9 mouse cellular contexts compared by ENCODE assay signal in the genomic region with DNA sequence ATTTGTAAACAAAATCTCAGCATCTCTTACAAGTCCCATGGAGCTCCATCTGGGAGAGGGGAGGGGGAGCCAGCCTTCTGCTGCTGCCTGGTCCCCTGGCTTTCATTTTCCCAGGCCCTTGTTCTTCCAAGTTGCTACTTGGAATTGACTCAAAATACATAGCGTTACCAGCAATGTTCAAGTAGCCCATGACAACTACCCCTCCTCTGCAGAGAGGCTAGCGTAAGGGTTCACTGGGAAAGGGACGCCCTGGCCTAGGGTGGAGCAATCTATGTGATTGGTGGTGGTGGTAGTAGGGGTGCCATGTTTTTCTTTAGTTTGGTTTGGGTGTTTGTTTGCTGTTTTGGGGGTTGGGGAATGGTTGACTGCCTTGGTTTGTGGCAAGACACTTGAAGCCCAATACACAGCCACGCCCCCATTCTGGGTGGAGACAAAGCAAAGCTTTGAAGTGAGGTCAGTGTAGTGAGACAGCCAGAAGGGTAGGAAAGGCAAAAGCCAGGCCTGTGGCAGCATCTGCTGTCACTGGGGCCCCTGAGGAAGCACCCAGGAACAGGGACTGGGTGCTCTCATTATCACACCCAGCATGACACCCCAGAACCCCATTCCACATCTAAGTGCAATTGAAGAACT. TPM values are rescaled to one million over a fixed set of nuclear protein-coding genes. Genes with fewer than 3 reads are reported as not detected.
DNase-seq lines count a peak whose midpoint lies in the region; ATAC-seq lines count a peak whose summit lies in the region.
"Had no signal": no experiment of that assay in that cellular context is flagged by ENCODE, and none has a peak within 500 bp of the region (broad histone marks: within the 10 kb centered on the region; RNA-seq: fewer than 3 reads in every experiment).

No protein-coding gene starts in this region.

- H3K4me1 ChIP-seq in midbrain, embryonic 14.5 days (ENCODE audit: control insufficient read depth, insufficient read depth, low read length) = 0 out of 2 replicates have a peak, but pooled peaks cover 7% of the 10 kb centered on the region

- H3K27me3 ChIP-seq in midbrain, embryonic 14.5 days (ENCODE audit: control insufficient read depth, insufficient read depth, low read length) = no peaks in the 10 kb centered on the region

- no peaks in the 10 kb centered on the region for H3K36me3 ChIP-seq in midbrain, embryonic 14.5 days (ENCODE audit: control insufficient read depth, insufficient read depth, low read length)

- H3K27ac ChIP-seq in midbrain, embryonic 14.5 days (replicated peaks; ENCODE audit: low read depth, low read length) = peak overlapping the region; percentile 49

- ATAC-seq in midbrain, embryonic 14.5 days (ENCODE audit: low FRiP score, low TSS enrichment) = peak; percentile 68
- ATAC-seq in erythroid progenitor cell, adult 5-6 weeks (replicated peaks; ENCODE audit: low FRiP score, poor library complexity, severe bottlenecking) = no peak

- WGBS in midbrain, embryonic 14.5 days = 60% methylated on average over 4 of the region's 4 CpGs

- H3K4me3 ChIP-seq in midbrain, embryonic 14.5 days (replicated peaks; ENCODE audit: low read depth, low read length) = no peak overlapping the region

- no peak overlapping the region for H3K4me2 ChIP-seq in midbrain, embryonic 14.5 days (ENCODE audit: low read length)

- H3K9ac ChIP-seq in midbrain, embryonic 14.5 days (replicated peaks; ENCODE audit: low read length) = no peak overlapping the region

- no peaks in the 10 kb centered on the region for H3K9me3 ChIP-seq in midbrain, embryonic 14.5 days (ENCODE audit: control insufficient read depth, low read length)

- peak; percentile 55 for DNase-seq in kidney, adult 9 months
- DNase-seq in kidney, adult 18-20 months = no peak
- DNase-seq in embryo, embryonic 11 days = peak; percentile 59
- DNase-seq in layer of hippocampus, postnatal 10 days (ENCODE audit: low spot score in 2 of 2) = peak; percentile 34 to 46
- peak; percentile 53 for DNase-seq in midbrain, embryonic 14.5 days
- DNase-seq in gastrocnemius, postnatal 25 days = no peak
- DNase-seq in cerebellum, adult 9-10 months = no peak

RNA-seq across cellular contexts. Expression of gene Gpam, which starts 4.6 kb away (rescaled TPM):
- 10 to 100 TPM; 73.0 to 76.0 TPM for total RNA-seq in layer of hippocampus, postnatal 10 days (2021)
- 19.3 and 28.7 TPM in 2 replicates for polyA plus RNA-seq in midbrain, embryonic 14.5 days (2014; fragmentation: Nextera tagmentation; extraction: Ambion mirVana)
- total RNA-seq in gastrocnemius, postnatal 25 days (2021) = 100 to 1,000 TPM in 1 of 2 experiments, 10 to 100 TPM in 1; 84.0 to 124 TPM
- 2.1 and 4.0 TPM in 2 replicates for total RNA-seq in erythroid progenitor cell, adult 5-6 weeks (2015; ENCODE audit: low replicate concordance)
- 3.9 and 4.2 TPM in 2 replicates for total RNA-seq in erythroid progenitor cell, adult 5-6 weeks (2017; ENCODE audit: low replicate concordance)

RNA-seq across cellular contexts. Expression of gene Tectb, which starts 58.1 kb away (rescaled TPM):
- total RNA-seq in layer of hippocampus, postnatal 10 days (2021) = under 1 TPM; 0.13 to 0.48 TPM
- 0.65 and 0.68 TPM in 2 replicates for polyA plus RNA-seq in midbrain, embryonic 14.5 days (2014; fragmentation: Nextera tagmentation; extraction: Ambion mirVana)
- under 1 TPM in 1 of 2 experiments, not detected in 1; 0.49 TPM for total RNA-seq in gastrocnemius, postnatal 25 days (2021)
- not detected in 2 replicates for total RNA-seq in erythroid progenitor cell, adult 5-6 weeks (2015; ENCODE audit: low replicate concordance)
- total RNA-seq in erythroid progenitor cell, adult 5-6 weeks (2017; ENCODE audit: low replicate concordance) = not detected in 2 replicates
- total RNA-seq: hematopoietic stem cell, adult 5-6 weeks had no signal

Comparison
In these comparisons a context has a peak if more than half of its experiments do, and no peak if none do; other contexts are left out.
1. DNase-seq: peak in kidney, adult 9 months (single experiment), embryo, embryonic 11 days (single experiment), layer of hippocampus, postnatal 10 days (2 of 2) and midbrain, embryonic 14.5 days (single experiment); none in kidney, adult 18-20 months (single experiment), gastrocnemius, postnatal 25 days (single experiment) and cerebellum, adult 9-10 months (single experiment).
2. RNA of gene Gpam, which starts 4.6 kb away (total RNA-seq): 84.0 to 124 TPM in gastrocnemius, postnatal 25 days and 73.0 to 76.0 TPM in layer of hippocampus, postnatal 10 days; 2.1 to 4.2 TPM in erythroid progenitor cell, adult 5-6 weeks; every median in the first group is over 10 times any median in the second.